Mouse (Mus musculus) gastrocnemius, postnatal 4 days (tissue): ENCODE measurements around the gene Yjefn3. TPM values are rescaled to one million over a fixed set of nuclear protein-coding genes. Genes with fewer than 3 reads are reported as not detected.

Experiments used
- total RNA-seq, 2 experiments: library from RNA; stranded (reverse); gene quantifications; 2 replicates each; pipeline ENCODE4 v1.2.3; 2021

Gene Yjefn3
- total RNA-seq, 2 experiments from 2014 or later, result 10.8 to 11.7 TPM

Other genes starting within 250 kb of the Yjefn3 start
- gene Zfp964, start 248.2 kb downstream of the Yjefn3 start, total RNA-seq, result 1 to 10 TPM; 1.1 to 2.0 TPM
- gene Zfp869, start 192.0 kb downstream of the Yjefn3 start, total RNA-seq, result 10 to 100 TPM; 13.4 to 16.6 TPM
- gene Zfp963, start 152.7 kb downstream of the Yjefn3 start, total RNA-seq, result 1 to 10 TPM; 4.1 to 5.2 TPM
- 1 to 10 TPM; 4.0 to 6.3 TPM for gene Gm20422, start 127.8 kb downstream of the Yjefn3 start, total RNA-seq
- 10 to 100 TPM; 21.3 to 22.3 TPM for gene Atp13a1, start 111.5 kb downstream of the Yjefn3 start, total RNA-seq
- 10 to 100 TPM; 18.9 to 21.5 TPM for gene Zfp866, start 111.5 kb downstream of the Yjefn3 start, total RNA-seq
- 10 to 100 TPM; 10.3 to 11.6 TPM for gene Gmip, start 94.0 kb downstream of the Yjefn3 start, total RNA-seq
- gene Lpar2, start 80.3 kb downstream of the Yjefn3 start, total RNA-seq, result under 1 TPM; 0.22 to 0.31 TPM
- gene Pbx4, start 70.2 kb downstream of the Yjefn3 start, total RNA-seq, result 1 to 10 TPM; 1.4 to 1.9 TPM
- 10 to 100 TPM in 1 of 2 experiments, 1 to 10 TPM in 1; 6.3 to 12.8 TPM for gene Cilp2, start 15.0 kb downstream of the Yjefn3 start, total RNA-seq
- under 1 TPM in 1 of 2 experiments, not detected in 1; 0.60 TPM for gene Tssk6, start 528 bp downstream of the Yjefn3 start, total RNA-seq
- gene Ndufa13, start 154 bp downstream of the Yjefn3 start, total RNA-seq, result 100 to 1,000 TPM; 188 to 196 TPM
- 10 to 100 TPM; 60.9 to 74.5 TPM for gene Gatad2a, start 93.7 kb upstream of the Yjefn3 start, total RNA-seq
- gene Mau2, start 140.0 kb upstream of the Yjefn3 start, total RNA-seq, result 10 to 100 TPM; 41.0 to 45.2 TPM
- 10 to 100 TPM; 23.0 to 23.8 TPM for gene Sugp1, start 140.1 kb upstream of the Yjefn3 start, total RNA-seq
- under 1 TPM; 0.54 to 0.67 TPM for gene Tm6sf2, start 170.2 kb upstream of the Yjefn3 start, total RNA-seq
- gene Hapln4, start 180.7 kb upstream of the Yjefn3 start, total RNA-seq, result not detected
- gene Ncan, start 218.2 kb upstream of the Yjefn3 start, total RNA-seq, result under 1 TPM; 0.07 to 0.08 TPM
- 10 to 100 TPM in 1 of 2 experiments, 1 to 10 TPM in 1; 8.6 to 10.3 TPM for gene Nr2c2ap, start 228.6 kb upstream of the Yjefn3 start, total RNA-seq
- gene Rfxank, start 236.4 kb upstream of the Yjefn3 start, total RNA-seq, result 10 to 100 TPM; 12.7 to 16.6 TPM
- 10 to 100 TPM; 25.6 to 27.7 TPM for gene Borcs8, start 236.8 kb upstream of the Yjefn3 start, total RNA-seq
- under 1 TPM; 0.26 to 0.56 TPM for gene Mef2b, start 237.0 kb upstream of the Yjefn3 start, total RNA-seq